Mouse (Mus musculus) Patski (cell line): Measurements from ENCODE around the gene Bri3bp. TPM values are rescaled to one million over a fixed set of nuclear protein-coding genes. Genes with fewer than 3 reads are reported as not detected.

Experiments used
- ATAC-seq: fragments of 100-300 bp; one replicate; pipeline ENCODE4 v1.8.0; 2021
- CTCF ChIA-PET: fragments of 350-600 bp; sonication (Branson Sonifier 250); formaldehyde crosslinking; loops from one replicate; lab custom pipeline; 2022; ENCODE audit warnings: inconsistent platforms; lab: Charles Lee
- POLR2A ChIA-PET: fragments of 350-600 bp; sonication (Branson Sonifier 250); formaldehyde crosslinking; loops from one replicate; lab custom pipeline; 2022; ENCODE audit warnings: antibody characterized with exemption, inconsistent platforms; lab: Charles Lee
- DNase-seq: peaks from one replicate; pipeline ENCODE4 v3.0.0-alpha.2; 2011; ENCODE audit warnings: low read depth, low spot score
- H3K27me3 ChIP-seq: fragments of 371-371 bp; one replicate; pipeline ENCODE4 v1.5.1; 2021
- CTCF ChIP-seq: fragments of 100-300 bp; IDR thresholded peaks from one replicate; pipeline ENCODE4 v1.5.1; 2021
- in situ Hi-C: fragments of 300-500 bp; cut with MboI; formaldehyde crosslinking; loops from 3 replicates; pipeline ENCODE4 v1.11.1; 2018; ENCODE audit warnings: low pct_unique_long_range_greater_than_20kb, mixed read lengths
- polyA plus RNA-seq: library from polyadenylated mRNA; unstranded; gene quantifications from one replicate; pipeline ENCODE4 v1.2.3, GENCODE M21; 2021

Bri3bp gene
- polyA plus RNA-seq, 1 experiment from 2014 or later: 83.7 TPM

- in situ Hi-C loops: no loop called here
- H3K27me3 ChIP-seq: no peaks in the 10 kb centered on the region
- TF ChIP-seq CTCF: no peak
- POLR2A ChIA-PET: interaction anchor here (1.6 kb wide), 1 partner anchor 10 kb away, joined by 6 read pairs; the partner anchor contains the start of gene Aacs
- CTCF ChIA-PET: interaction anchor here (1.2 kb wide), 1 partner anchor 9 kb away, joined by 3 read pairs; no protein-coding TSS in a partner anchor
- DNase-seq: peak; percentile 85
- ATAC-seq: peak; percentile 100
These were observed 24.3 kb downstream of the Bri3bp start for GRCm38 (mm10) chr5:125465701-125466106.

- CTCF ChIA-PET: interaction anchor here (0.8 kb wide), 1 partner anchor 32 kb away, joined by 3 read pairs; no protein-coding TSS in a partner anchor
- no peaks in the 10 kb centered on the region for H3K27me3 ChIP-seq
- POLR2A ChIA-PET: interaction anchor here (1.6 kb wide), 1 partner anchor 9 kb away, joined by 6 read pairs; the partner anchor contains the start of gene Aacs
- ATAC-seq: no peak
- in situ Hi-C loops: no loop called here
- DNase-seq: no peak
- TF ChIP-seq CTCF: no peak
These were observed 25.1 kb downstream of the Bri3bp start for GRCm38 (mm10) chr5:125466483-125466882.

- ChIA-PET POLR2A (no interaction called here), CTCF (interaction anchor here (0.8 kb wide), 1 partner anchor 31 kb away, joined by 3 read pairs; no protein-coding TSS in a partner anchor)
- DNase-seq (no peak), ATAC-seq (no peak)
- in situ Hi-C loops: no loop called here
- no peak for TF ChIP-seq CTCF
- H3K27me3 ChIP-seq: no peaks in the 10 kb centered on the region
These were observed 25.9 kb downstream of the Bri3bp start for GRCm38 (mm10) chr5:125467261-125467660.

- in situ Hi-C loops: no loop called here
- no peaks in the 10 kb centered on the region for H3K27me3 ChIP-seq
- ATAC-seq: no peak
- ChIA-PET POLR2A (no interaction called here), CTCF (interaction anchor here (1.5 kb wide), 1 partner anchor 21 kb away, joined by 3 read pairs; no protein-coding TSS in a partner anchor)
- no peak for DNase-seq
- no peak for TF ChIP-seq CTCF
These were observed 29.3 kb downstream of the Bri3bp start for GRCm38 (mm10) chr5:125470713-125471112.

- POLR2A ChIA-PET: interaction anchor here (0.7 kb wide), 1 partner anchor 1694 kb away, joined by 3 read pairs; no protein-coding TSS in a partner anchor
- DNase-seq (no peak), ATAC-seq (no peak)
- TF ChIP-seq CTCF: no peak
- no peaks in the 10 kb centered on the region for H3K27me3 ChIP-seq
- in situ Hi-C loops: no loop called here
- CTCF ChIA-PET: no interaction called here
These were observed 31.6 kb downstream of the Bri3bp start for GRCm38 (mm10) chr5:125472796-125473475.

GRCm38 (mm10) chr5:125475030-125475429, 33.7 kb downstream of the Bri3bp start:
- in situ Hi-C loops: loop anchor here (5.0 kb wide), 1 partner anchor 68 kb away; no protein-coding TSS in a partner anchor
- H3K27me3 ChIP-seq: no peaks in the 10 kb centered on the region
- DNase-seq (no peak), ATAC-seq (peak; percentile 1)
- no peak for TF ChIP-seq CTCF
- CTCF ChIA-PET: interaction anchor here (0.6 kb wide), 1 partner anchor 10 kb away, joined by 3 read pairs; no protein-coding TSS in a partner anchor
- POLR2A ChIA-PET: interaction anchor here (0.7 to 1.6 kb wide), 3 partner anchors 10 to 63 kb away, joined by 5 to 6 read pairs (median 5); no protein-coding TSS in a partner anchor

- no peaks in the 10 kb centered on the region for H3K27me3 ChIP-seq
- TF ChIP-seq CTCF: no peak
- ATAC-seq (peak; percentile 91), DNase-seq (peak; percentile 84)
- in situ Hi-C loops: loop anchor here (5.0 kb wide), 1 partner anchor 68 kb away; no protein-coding TSS in a partner anchor
- CTCF ChIA-PET: interaction anchor here (0.6 to 1.0 kb wide), 2 partner anchors 11 to 13 kb away, joined by 3 read pairs; no protein-coding TSS in a partner anchor
- POLR2A ChIA-PET: interaction anchor here (0.8 to 1.6 kb wide), 5 partner anchors 10 to 87 kb away, joined by 3 to 6 read pairs (median 4); no protein-coding TSS in a partner anchor
These were observed 34.4 kb downstream of the Bri3bp start, which contains the start of gene Aacs for GRCm38 (mm10) chr5:125475601-125476285. Gene Aacs, plus strand, starts transcription at chr5:125475814.

- no peaks in the 10 kb centered on the region for H3K27me3 ChIP-seq
- CTCF ChIA-PET: interaction anchor here (1.0 kb wide), 1 partner anchor 12 kb away, joined by 3 read pairs; no protein-coding TSS in a partner anchor
- ATAC-seq: no peak
- in situ Hi-C loops: loop anchor here (5.0 kb wide), 1 partner anchor 69 kb away; no protein-coding TSS in a partner anchor
- DNase-seq: no peak
- POLR2A ChIA-PET: interaction anchor here (0.8 to 1.6 kb wide), 4 partner anchors 11 to 88 kb away, joined by 3 to 6 read pairs (median 4); no protein-coding TSS in a partner anchor
- no peak for TF ChIP-seq CTCF
These were observed 34.9 kb downstream of the Bri3bp start for GRCm38 (mm10) chr5:125476286-125476625.

GRCm38 (mm10) chr5:125476799-125477198, 35.4 kb downstream of the Bri3bp start:
- in situ Hi-C loops: loop anchor here (5.0 kb wide), 1 partner anchor 69 kb away; no protein-coding TSS in a partner anchor
- DNase-seq (no peak), ATAC-seq (no peak)
- CTCF ChIA-PET: no interaction called here
- POLR2A ChIA-PET: interaction anchor here (1.0 to 1.4 kb wide), 2 partner anchors 51 to 88 kb away, joined by 3 to 4 read pairs; no protein-coding TSS in a partner anchor
- no peaks in the 10 kb centered on the region for H3K27me3 ChIP-seq
- no peak for TF ChIP-seq CTCF

- no peak for DNase-seq
- no peaks in the 10 kb centered on the region for H3K27me3 ChIP-seq
- ATAC-seq: no peak
- TF ChIP-seq CTCF: no peak
- POLR2A ChIA-PET: interaction anchor here (0.5 kb wide), 1 partner anchor 63 kb away, joined by 3 read pairs; no protein-coding TSS in a partner anchor
- in situ Hi-C loops: loop anchor here (5.0 kb wide), 1 partner anchor 70 kb away; no protein-coding TSS in a partner anchor
- CTCF ChIA-PET: interaction anchor here (0.9 to 1.1 kb wide), 2 partner anchors 11 to 65 kb away, joined by 3 to 5 read pairs; no protein-coding TSS in a partner anchor
These were observed 36.2 kb downstream of the Bri3bp start for GRCm38 (mm10) chr5:125477533-125477932.
